8 mouse cellular contexts compared by ENCODE assay signal in genomic region chr11:17852405-17852804, GRCm38 (mm10).
DNase-seq lines count a peak whose midpoint lies in the region; ATAC-seq lines count a peak whose summit lies in the region.

No protein-coding gene starts in this region.

- no peak for ATAC-seq in hindbrain, embryonic 11.5 days (ENCODE audit: low FRiP score)
- ATAC-seq in hindbrain, embryonic 12.5 days (ENCODE audit: low FRiP score): no peak

- H3K4me2 ChIP-seq in hindbrain, embryonic 11.5 days (replicated peaks; ENCODE audit: low read depth, low read length): no peak overlapping the region
- H3K4me2 ChIP-seq in hindbrain, embryonic 12.5 days (replicated peaks): no peak overlapping the region

- DNase-seq in hindbrain, embryonic 11.5 days (ENCODE audit: low spot score): peak; percentile 58
- DNase-seq in 3T3-L1 (ENCODE audit: low read depth, low spot score): peak; percentile 65
- DNase-seq in R1 (ENCODE audit: low read depth, low spot score): peak; percentile 72
- peak; percentile 41 for DNase-seq in embryo, embryonic 11.5 days (ENCODE audit: low read depth, low spot score)
- DNase-seq in left cerebral cortex, postnatal 4 days: peak; percentile 42
- DNase-seq in ovary, postnatal 36 days (ENCODE audit: low spot score): no peak
- no peak for DNase-seq in kidney, adult 11 months

- H3K9me3 ChIP-seq in hindbrain, embryonic 11.5 days (ENCODE audit: control insufficient read depth, low read length): no peaks in the 10 kb centered on the region
- no peaks in the 10 kb centered on the region for H3K9me3 ChIP-seq in hindbrain, embryonic 12.5 days (replicated peaks)

- no peak overlapping the region for H3K4me3 ChIP-seq in hindbrain, embryonic 11.5 days (ENCODE audit: low read depth, low read length)
- no peak overlapping the region for H3K4me3 ChIP-seq in hindbrain, embryonic 12.5 days

- H3K27ac ChIP-seq in hindbrain, embryonic 11.5 days (ENCODE audit: low read depth, low read length): no peak overlapping the region
- no peak overlapping the region for H3K27ac ChIP-seq in hindbrain, embryonic 12.5 days

- H3K27me3 ChIP-seq in hindbrain, embryonic 11.5 days (ENCODE audit: control insufficient read depth, insufficient read depth, low read length): no peaks in the 10 kb centered on the region
- H3K27me3 ChIP-seq in hindbrain, embryonic 12.5 days: no peaks in the 10 kb centered on the region

- intact Hi-C loops in left cerebral cortex, postnatal 4 days (cut with DNase I): no loop called here

- WGBS in hindbrain, embryonic 11.5 days: 53% methylated on average over 7 of the region's 7 CpGs
- 56% methylated on average over 7 of the region's 7 CpGs for WGBS in hindbrain, embryonic 12.5 days

- H3K4me1 ChIP-seq in hindbrain, embryonic 11.5 days (replicated peaks; ENCODE audit: control insufficient read depth, insufficient read depth, low read length): no peaks in the 10 kb centered on the region
- 0 out of 2 replicates have a peak, but pooled peaks cover 6% of the 10 kb centered on the region for H3K4me1 ChIP-seq in hindbrain, embryonic 12.5 days

- no peaks in the 10 kb centered on the region for H3K36me3 ChIP-seq in hindbrain, embryonic 11.5 days (ENCODE audit: control insufficient read depth, insufficient read depth, low read length)
- H3K36me3 ChIP-seq in hindbrain, embryonic 12.5 days: no peaks in the 10 kb centered on the region

- H3K9ac ChIP-seq in hindbrain, embryonic 11.5 days (ENCODE audit: low read depth, low read length): no peak overlapping the region
- H3K9ac ChIP-seq in hindbrain, embryonic 12.5 days: no peak overlapping the region

Comparison
In these comparisons a context has a peak if more than half of its experiments do, and no peak if none do; other contexts are left out.
1. DNase-seq: peak in hindbrain, embryonic 11.5 days (single experiment), 3T3-L1 (single experiment), R1 (single experiment), embryo, embryonic 11.5 days (single experiment) and left cerebral cortex, postnatal 4 days (single experiment); none in ovary, postnatal 36 days (single experiment) and kidney, adult 11 months (single experiment).